Mouse (Mus musculus): ENCODE measurements around the gene Sh2b2.
A peak's percentile ranks its signal among the peaks of the same experiment; 100 is the strongest.

GRCm38 (mm10) chr5:136201832-136202231, 44.5 kb downstream of the Sh2b2 start:
- TF ChIP-seq CTCF (IDR thresholded peaks at IDR 0.05; ENCODE audit: control insufficient read depth, insufficient read depth, low read length) = peak; percentile 94
- no peak for TF ChIP-seq POLR2A (IDR thresholded peaks at IDR 0.05; ENCODE audit: borderline replicate concordance, control insufficient read depth, low read depth, low read length)
